Mouse (Mus musculus): Measurements from ENCODE around the gene Casp8.

DNA sequence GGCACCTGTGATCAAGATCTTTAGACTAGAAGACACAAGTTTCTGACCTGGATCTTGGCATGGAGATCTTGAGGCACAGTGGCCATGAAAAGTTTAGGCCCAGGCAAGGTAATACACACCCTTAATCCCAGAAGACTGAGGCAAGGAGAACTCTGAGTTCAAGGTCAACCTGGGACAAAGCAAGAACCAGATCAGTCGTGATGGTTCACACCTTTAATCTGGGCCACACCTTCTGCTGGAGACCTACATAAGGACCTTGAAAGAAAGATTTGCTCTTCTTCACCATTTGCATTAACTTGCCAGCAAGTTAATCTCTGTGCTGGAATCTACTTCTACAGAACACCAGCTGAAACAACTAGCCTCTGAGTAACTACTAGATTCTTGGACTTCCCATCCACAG lies 34.6 kb upstream of the Casp8 start:
- no peak for TF ChIP-seq EP300 (optimal IDR thresholded peaks at IDR 0.05)
- TF ChIP-seq CTCF (IDR thresholded peaks at IDR 0.05; ENCODE audit: low read depth) = no peak

Data from stomach, postnatal 0 days (tissue).